Mouse (Mus musculus): Measurements from ENCODE around the gene Pde3a.

The Pde3a gene

GRCm38 (mm10) chr6:141495634-141496418 is 246.8 kb downstream of the Pde3a start:
- DNase-seq (ENCODE audit: low read depth) = no peak

- DNase-seq (ENCODE audit: low read depth) = no peak
Observed at GRCm38 (mm10) chr6:141499511-141499910, 250.4 kb downstream of the Pde3a start.

GRCm38 (mm10) chr6:141501171-141501570 is 252.1 kb downstream of the Pde3a start:
- DNase-seq (ENCODE audit: low read depth) = no peak

- DNase-seq (ENCODE audit: low read depth) = no peak
Observed at GRCm38 (mm10) chr6:141522541-141522940, 273.5 kb downstream of the Pde3a start.

GRCm38 (mm10) chr6:141523747-141524640 is 274.9 kb downstream of the Pde3a start, which contains the start of gene Slco1c1:
Slco1c1 (plus strand) TSS chr6:141524368.
- no peak for DNase-seq (ENCODE audit: low read depth)

DNA sequence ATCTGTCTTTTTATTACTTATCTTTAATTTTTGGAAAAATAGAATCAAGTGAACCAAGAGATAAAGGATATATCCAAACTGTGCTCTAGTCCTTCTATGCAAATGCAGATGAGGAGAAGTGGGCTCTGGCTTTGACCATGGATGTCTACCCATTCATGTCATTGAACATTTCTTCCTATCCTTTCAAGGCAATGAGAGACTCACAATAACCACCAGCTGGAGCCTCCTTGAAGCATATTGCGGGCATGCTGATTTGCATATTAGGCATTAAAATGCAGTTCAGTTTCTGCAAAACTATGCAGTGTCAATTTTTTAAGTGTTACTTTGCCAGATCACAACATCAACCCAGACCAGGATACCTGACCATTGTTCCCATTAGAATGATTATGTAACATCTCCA is 276.7 kb downstream of the Pde3a start:
- no peak for DNase-seq (ENCODE audit: low read depth)

- DNase-seq (ENCODE audit: low read depth) = no peak
Observed at GRCm38 (mm10) chr6:141530865-141531264, 281.8 kb downstream of the Pde3a start.

DNA sequence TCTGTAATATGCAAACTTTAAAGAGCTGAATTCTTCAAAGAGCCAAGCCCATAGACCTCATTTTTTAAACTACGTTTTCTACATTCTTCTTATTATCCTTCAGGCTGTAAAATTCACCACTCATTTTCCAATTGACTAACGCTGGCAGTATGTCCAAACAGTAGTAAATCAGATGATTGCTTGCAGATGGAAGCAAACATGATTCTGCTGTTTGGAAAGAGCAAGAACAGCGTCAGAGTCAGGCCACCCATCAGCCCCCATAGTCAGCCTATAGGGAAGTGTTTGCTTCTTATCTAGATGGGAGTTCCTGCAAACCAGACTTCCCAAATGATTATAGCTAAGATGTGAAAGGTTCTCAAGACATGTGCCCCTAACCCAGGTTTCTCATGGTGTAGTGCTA is 288.2 kb downstream of the Pde3a start:
- DNase-seq (ENCODE audit: low read depth) = no peak

GRCm38 (mm10) chr6:141541136-141541535 is 292.1 kb downstream of the Pde3a start:
- no peak for DNase-seq (ENCODE audit: low read depth)

GRCm38 (mm10) chr6:141543344-141543743 is 294.3 kb downstream of the Pde3a start:
- no peak for DNase-seq (ENCODE audit: low read depth)

All from induced T-regulatory cell, adult 2 months (primary cell).